Mouse (Mus musculus): Measurements from ENCODE around the gene Hdac10. TPM values are rescaled to one million over a fixed set of nuclear protein-coding genes. Genes with fewer than 3 reads are reported as not detected.

Gene Hdac10
- polyA plus RNA-seq, 1 experiment = 31.3 TPM

GRCm38 (mm10) chr15:89149271-89150040, 21.0 kb upstream of the Hdac10 start, which contains the start of gene Mapk11:
Gene Mapk11, minus strand, starts transcription at chr15:89149628.
- Histone ChIP-seq H3K4me3 (ENCODE audit: insufficient read depth, low read length) (peak within 1 kb of the TSS; percentile 80), H3K4me1 (ENCODE audit: control insufficient read depth, insufficient read depth, low read length) (peaks cover 3% of the 10 kb centered on the region), H3K27ac (ENCODE audit: insufficient read depth, low read length) (peak within 1 kb of the TSS; percentile 78; the same call in 1 of the 2 replicates)
- TF ChIP-seq CTCF (IDR thresholded peaks at IDR 0.05; ENCODE audit: extremely low read depth, insufficient read depth, low read length) (no peak), POLR2A (IDR thresholded peaks at IDR 0.05; ENCODE audit: extremely low read depth, insufficient read depth, low read length) (no peak)

- Histone ChIP-seq H3K4me3 (ENCODE audit: insufficient read depth, low read length) (peak overlapping the region; percentile 80), H3K27ac (ENCODE audit: insufficient read depth, low read length) (peak overlapping the region; percentile 78; the same call in 1 of the 2 replicates), H3K4me1 (ENCODE audit: control insufficient read depth, insufficient read depth, low read length) (peaks cover 3% of the 10 kb centered on the region)
- no peak for TF ChIP-seq POLR2A (IDR thresholded peaks at IDR 0.05; ENCODE audit: extremely low read depth, insufficient read depth, low read length)
- TF ChIP-seq CTCF (IDR thresholded peaks at IDR 0.05; ENCODE audit: extremely low read depth, insufficient read depth, low read length) = no peak
Observed at GRCm38 (mm10) chr15:89148496-89149270, 20.2 kb upstream of the Hdac10 start.

GRCm38 (mm10) chr15:89147895-89148294, 19.4 kb upstream of the Hdac10 start:
- H3K4me1 ChIP-seq (ENCODE audit: control insufficient read depth, insufficient read depth, low read length) = peaks cover 3% of the 10 kb centered on the region
- no peak overlapping the region for H3K27ac ChIP-seq (ENCODE audit: insufficient read depth, low read length)
- H3K4me3 ChIP-seq (ENCODE audit: insufficient read depth, low read length) = peak overlapping the region; percentile 80
- TF ChIP-seq POLR2A (IDR thresholded peaks at IDR 0.05; ENCODE audit: extremely low read depth, insufficient read depth, low read length) (no peak), CTCF (IDR thresholded peaks at IDR 0.05; ENCODE audit: extremely low read depth, insufficient read depth, low read length) (no peak)

GRCm38 (mm10) chr15:89147456-89147855, 19.0 kb upstream of the Hdac10 start:
- no peak overlapping the region for H3K27ac ChIP-seq (ENCODE audit: insufficient read depth, low read length)
- TF ChIP-seq CTCF (IDR thresholded peaks at IDR 0.05; ENCODE audit: extremely low read depth, insufficient read depth, low read length) (no peak), POLR2A (IDR thresholded peaks at IDR 0.05; ENCODE audit: extremely low read depth, insufficient read depth, low read length) (no peak)

GRCm38 (mm10) chr15:89147024-89147423, 18.5 kb upstream of the Hdac10 start:
- H3K4me1 ChIP-seq (ENCODE audit: control insufficient read depth, insufficient read depth, low read length) = peaks cover 3% of the 10 kb centered on the region
- H3K27ac ChIP-seq (ENCODE audit: insufficient read depth, low read length) = no peak overlapping the region
- TF ChIP-seq CTCF (IDR thresholded peaks at IDR 0.05; ENCODE audit: extremely low read depth, insufficient read depth, low read length) (no peak), POLR2A (IDR thresholded peaks at IDR 0.05; ENCODE audit: extremely low read depth, insufficient read depth, low read length) (no peak)
- peak overlapping the region; percentile 80 for H3K4me3 ChIP-seq (ENCODE audit: insufficient read depth, low read length)

More at GRCm38 (mm10) chr15:89147456-89147855, 19.0 kb upstream of the Hdac10 start:
- peak overlapping the region; percentile 80 for H3K4me3 ChIP-seq (ENCODE audit: insufficient read depth, low read length)
- H3K4me1 ChIP-seq (ENCODE audit: control insufficient read depth, insufficient read depth, low read length) = peaks cover 3% of the 10 kb centered on the region

- no peak overlapping the region for H3K27ac ChIP-seq (ENCODE audit: insufficient read depth, low read length)
- no peak for TF ChIP-seq POLR2A (IDR thresholded peaks at IDR 0.05; ENCODE audit: extremely low read depth, insufficient read depth, low read length)
- TF ChIP-seq CTCF (IDR thresholded peaks at IDR 0.05; ENCODE audit: extremely low read depth, insufficient read depth, low read length) = no peak
- peaks cover 3% of the 10 kb centered on the region for H3K4me1 ChIP-seq (ENCODE audit: control insufficient read depth, insufficient read depth, low read length)
- peak overlapping the region; percentile 80 for H3K4me3 ChIP-seq (ENCODE audit: insufficient read depth, low read length)
Observed at GRCm38 (mm10) chr15:89146537-89146936, 18.0 kb upstream of the Hdac10 start.

GRCm38 (mm10) chr15:89145813-89146350, 17.4 kb upstream of the Hdac10 start:
- no peak for TF ChIP-seq POLR2A (IDR thresholded peaks at IDR 0.05; ENCODE audit: extremely low read depth, insufficient read depth, low read length)
- no peak for TF ChIP-seq CTCF (IDR thresholded peaks at IDR 0.05; ENCODE audit: extremely low read depth, insufficient read depth, low read length)
- Histone ChIP-seq H3K4me1 (ENCODE audit: control insufficient read depth, insufficient read depth, low read length) (peaks cover 3% of the 10 kb centered on the region), H3K27ac (ENCODE audit: insufficient read depth, low read length) (no peak overlapping the region), H3K4me3 (ENCODE audit: insufficient read depth, low read length) (peak overlapping the region; percentile 80; the same call in 1 of the 2 replicates)

GRCm38 (mm10) chr15:89144965-89145364, 16.5 kb upstream of the Hdac10 start:
- Histone ChIP-seq H3K4me1 (ENCODE audit: control insufficient read depth, insufficient read depth, low read length) (peaks cover 3% of the 10 kb centered on the region), H3K27ac (ENCODE audit: insufficient read depth, low read length) (no peak overlapping the region), H3K4me3 (ENCODE audit: insufficient read depth, low read length) (no peak overlapping the region)
- no peak for TF ChIP-seq POLR2A (IDR thresholded peaks at IDR 0.05; ENCODE audit: extremely low read depth, insufficient read depth, low read length)
- TF ChIP-seq CTCF (IDR thresholded peaks at IDR 0.05; ENCODE audit: extremely low read depth, insufficient read depth, low read length) = no peak

GRCm38 (mm10) chr15:89143134-89143533, 14.6 kb upstream of the Hdac10 start:
- H3K4me1 ChIP-seq (ENCODE audit: control insufficient read depth, insufficient read depth, low read length) = peaks cover 6% of the 10 kb centered on the region
- no peak for TF ChIP-seq CTCF (IDR thresholded peaks at IDR 0.05; ENCODE audit: extremely low read depth, insufficient read depth, low read length)
- no peak for TF ChIP-seq POLR2A (IDR thresholded peaks at IDR 0.05; ENCODE audit: extremely low read depth, insufficient read depth, low read length)

More at GRCm38 (mm10) chr15:89143134-89143533, 14.6 kb upstream of the Hdac10 start:
- no peak overlapping the region for H3K27ac ChIP-seq (ENCODE audit: insufficient read depth, low read length)
- no peak overlapping the region for H3K4me3 ChIP-seq (ENCODE audit: insufficient read depth, low read length)

Measured in cortical plate, adult 2 months (tissue).